In genomic region chr13:43559711-43560457, GRCm38 (mm10) we compare ENCODE assay signal across 8 mouse cellular contexts. TPM values are rescaled to one million over a fixed set of nuclear protein-coding genes. Genes with fewer than 3 reads are reported as not detected.
DNase-seq lines count a peak whose midpoint lies in the region; ATAC-seq and TF ChIP-seq lines count a peak whose summit lies in the region.

TSS of gene Mcur1 (minus strand) at chr13:43560191.

- H3K27ac ChIP-seq in embryonic facial prominence, embryonic 14.5 days (replicated peaks; ENCODE audit: low read depth, low read length) = peak within 1 kb of the TSS; percentile 83
- H3K27ac ChIP-seq in heart, adult 2 months = peak within 1 kb of the TSS; percentile 99
- H3K27ac ChIP-seq in kidney, adult 2 months (ENCODE audit: insufficient read depth, low read depth, low read length) = peak within 1 kb of the TSS; percentile 95
- peak within 1 kb of the TSS; percentile 85 for H3K27ac ChIP-seq in limb, embryonic 13.5 days
- H3K27ac ChIP-seq in midbrain, embryonic 15.5 days = peak within 1 kb of the TSS; percentile 87

- peak within 1 kb of the TSS; percentile 78 for H3K4me3 ChIP-seq in embryonic facial prominence, embryonic 14.5 days (ENCODE audit: low read depth, low read length)
- H3K4me3 ChIP-seq in heart, adult 2 months = peak within 1 kb of the TSS; percentile 78
- H3K4me3 ChIP-seq in kidney, adult 2 months (ENCODE audit: insufficient read depth, low read depth, low read length) = peak within 1 kb of the TSS; percentile 82
- peak within 1 kb of the TSS; percentile 84 for H3K4me3 ChIP-seq in limb, embryonic 13.5 days
- H3K4me3 ChIP-seq in midbrain, embryonic 15.5 days = peak within 1 kb of the TSS; percentile 61

- peak; percentile 96 for ATAC-seq in embryonic facial prominence, embryonic 14.5 days (ENCODE audit: low read depth)
- peak; percentile 96 for ATAC-seq in limb, embryonic 13.5 days (ENCODE audit: low FRiP score, low read depth)
- ATAC-seq in midbrain, embryonic 15.5 days (replicated peaks) = peak; percentile 92

- peak within 1 kb of the TSS; percentile 87 for H3K4me2 ChIP-seq in embryonic facial prominence, embryonic 14.5 days (ENCODE audit: low read depth, low read length)
- H3K4me2 ChIP-seq in limb, embryonic 13.5 days (replicated peaks) = peak within 1 kb of the TSS; percentile 90
- peak within 1 kb of the TSS; percentile 84 for H3K4me2 ChIP-seq in midbrain, embryonic 15.5 days

- no peaks in the 10 kb centered on the region for H3K27me3 ChIP-seq in embryonic facial prominence, embryonic 14.5 days (replicated peaks; ENCODE audit: control insufficient read depth, insufficient read depth, low read length)
- no peaks in the 10 kb centered on the region for H3K27me3 ChIP-seq in heart, adult 2 months (ENCODE audit: control insufficient read depth, insufficient read depth, low read length)
- no peaks in the 10 kb centered on the region for H3K27me3 ChIP-seq in kidney, adult 2 months (replicated peaks; ENCODE audit: control insufficient read depth, insufficient read depth, low read length)
- H3K27me3 ChIP-seq in limb, embryonic 13.5 days = no peaks in the 10 kb centered on the region
- H3K27me3 ChIP-seq in midbrain, embryonic 15.5 days (replicated peaks) = no peaks in the 10 kb centered on the region

- peak within 1 kb of the TSS; percentile 89 for H3K9ac ChIP-seq in embryonic facial prominence, embryonic 14.5 days (ENCODE audit: low read depth, low read length)
- peak within 1 kb of the TSS; percentile 99 for H3K9ac ChIP-seq in heart, adult 2 months (ENCODE audit: low read depth, low read length)
- H3K9ac ChIP-seq in limb, embryonic 13.5 days = peak within 1 kb of the TSS; percentile 89
- peak within 1 kb of the TSS; percentile 74 for H3K9ac ChIP-seq in midbrain, embryonic 15.5 days

- under 1% methylated on average over 31 of the region's 100 CpGs for WGBS in embryonic facial prominence, embryonic 14.5 days
- under 1% methylated on average over 100 of the region's 100 CpGs for WGBS in heart, adult 2 months
- WGBS in kidney, adult 2 months = under 1% methylated on average over 100 of the region's 100 CpGs
- under 1% methylated on average over 73 of the region's 100 CpGs for WGBS in limb, embryonic 13.5 days
- under 1% methylated on average over 96 of the region's 100 CpGs for WGBS in midbrain, embryonic 15.5 days

- no peaks in the 10 kb centered on the region for H3K36me3 ChIP-seq in embryonic facial prominence, embryonic 14.5 days (ENCODE audit: control insufficient read depth, insufficient read depth, low read length)
- peaks cover 3% of the 10 kb centered on the region; the same call in 1 of the 2 replicates for H3K36me3 ChIP-seq in heart, adult 2 months (ENCODE audit: control insufficient read depth, insufficient read depth, low read length)
- H3K36me3 ChIP-seq in kidney, adult 2 months (ENCODE audit: control insufficient read depth, insufficient read depth, low read length) = no peaks in the 10 kb centered on the region
- H3K36me3 ChIP-seq in limb, embryonic 13.5 days = peaks cover 8% of the 10 kb centered on the region
- H3K36me3 ChIP-seq in midbrain, embryonic 15.5 days (replicated peaks) = no peaks in the 10 kb centered on the region

- peak; percentile 95 for DNase-seq in A20 (ENCODE audit: low read depth, low spot score)
- DNase-seq in adrenal gland, postnatal 4 days (ENCODE audit: low spot score in 2 of 2) = peak; percentile 82 to 90
- DNase-seq in embryonic facial prominence, embryonic 14.5 days (ENCODE audit: low spot score) = peak; percentile 94
- peak; percentile 97 to 99 for DNase-seq in heart, adult 2 months
- DNase-seq in kidney, adult 2 months = peak; percentile 98
- DNase-seq in spleen, adult 18-20 months = peak; percentile 90 to 93

- no peak for TF ChIP-seq CTCF in heart, adult 2 months (IDR thresholded peaks at IDR 0.05)
- TF ChIP-seq CTCF in kidney, adult 2 months (conservative IDR thresholded peaks at IDR 0.05; ENCODE audit: insufficient read depth, insufficient read length, low read depth, low read length) = no peak

- intact Hi-C loops in heart, adult 2 months (cut with DNase I) = loop anchor here (2.0 to 5.0 kb wide), 4 partner anchors 79 to 1171 kb away; partner anchors contain the start of genes Ranbp9 and Tbc1d7

- TF ChIP-seq POLR2A in heart, adult 2 months (IDR thresholded peaks at IDR 0.05; ENCODE audit: insufficient read depth, low read depth, low read length) = peak; percentile 97
- peak; percentile 66 for TF ChIP-seq POLR2A in kidney, adult 2 months (IDR thresholded peaks at IDR 0.05; ENCODE audit: low read depth, low read length)

- H3K4me1 ChIP-seq in embryonic facial prominence, embryonic 14.5 days (ENCODE audit: control insufficient read depth, insufficient read depth, low read length) = peaks cover 9% of the 10 kb centered on the region; the same call in 1 of the 2 replicates
- H3K4me1 ChIP-seq in heart, adult 2 months (ENCODE audit: control insufficient read depth, insufficient read depth, low read length) = peaks cover 12% of the 10 kb centered on the region
- peaks cover 22% of the 10 kb centered on the region for H3K4me1 ChIP-seq in kidney, adult 2 months (ENCODE audit: control insufficient read depth, insufficient read depth, low read length)
- peaks cover 28% of the 10 kb centered on the region for H3K4me1 ChIP-seq in limb, embryonic 13.5 days
- peaks cover 12% of the 10 kb centered on the region for H3K4me1 ChIP-seq in midbrain, embryonic 15.5 days

- no peaks in the 10 kb centered on the region; the same call in 1 of the 2 replicates for H3K79me2 ChIP-seq in heart, adult 2 months (replicated peaks; ENCODE audit: control insufficient read depth, insufficient read depth, low read length)

- H3K9me3 ChIP-seq in embryonic facial prominence, embryonic 14.5 days (ENCODE audit: control insufficient read depth, low read length) = no peaks in the 10 kb centered on the region
- no peaks in the 10 kb centered on the region for H3K9me3 ChIP-seq in limb, embryonic 13.5 days
- no peaks in the 10 kb centered on the region for H3K9me3 ChIP-seq in midbrain, embryonic 15.5 days

- TF ChIP-seq EP300 in heart, adult 2 months (IDR thresholded peaks at IDR 0.05; ENCODE audit: insufficient read depth, low read depth, low read length) = peak; percentile 89

RNA-seq across cellular contexts. Expression of gene Mcur1, which starts in this region (rescaled TPM):
- total RNA-seq in adrenal gland, postnatal 4 days (2021) = 10 to 100 TPM; 36.5 to 38.1 TPM
- 14.5 and 15.5 TPM in 2 replicates for polyA plus RNA-seq in embryonic facial prominence, embryonic 14.5 days (2014; fragmentation: Nextera tagmentation; extraction: Ambion mirVana)
- total RNA-seq in heart, adult 2 months (2021) = 10 to 100 TPM; 43.9 to 49.8 TPM
- 26.4 and 41.6 TPM in 2 replicates for polyA plus RNA-seq in heart, adult 2 months (2012; rRNA removed)
- 87.2 and 91.7 TPM in 2 replicates for polyA plus RNA-seq in kidney, adult 2 months (2012; rRNA removed)
- polyA plus RNA-seq in limb, embryonic 13.5 days (2015; fragmentation: Nextera tagmentation; extraction: Ambion mirVana) = 16.7 and 17.0 TPM in 2 replicates
- polyA plus RNA-seq in midbrain, embryonic 15.5 days (2015; fragmentation: Nextera tagmentation; extraction: Ambion mirVana) = 6.4 and 7.2 TPM in 2 replicates

Comparison
In these comparisons a context has a peak if more than half of its experiments do, and no peak if none do; other contexts are left out.
1. Peak in every context shown above with its lines: DNase-seq, ATAC-seq, H3K4me3 ChIP-seq and H3K27ac ChIP-seq.